Mouse (Mus musculus): ENCODE results near the gene Smap1. TPM values are rescaled to one million over a fixed set of nuclear protein-coding genes. Genes with fewer than 3 reads are reported as not detected.

The Smap1 gene
- polyA plus RNA-seq, 1 experiment = 123 TPM

DNA sequence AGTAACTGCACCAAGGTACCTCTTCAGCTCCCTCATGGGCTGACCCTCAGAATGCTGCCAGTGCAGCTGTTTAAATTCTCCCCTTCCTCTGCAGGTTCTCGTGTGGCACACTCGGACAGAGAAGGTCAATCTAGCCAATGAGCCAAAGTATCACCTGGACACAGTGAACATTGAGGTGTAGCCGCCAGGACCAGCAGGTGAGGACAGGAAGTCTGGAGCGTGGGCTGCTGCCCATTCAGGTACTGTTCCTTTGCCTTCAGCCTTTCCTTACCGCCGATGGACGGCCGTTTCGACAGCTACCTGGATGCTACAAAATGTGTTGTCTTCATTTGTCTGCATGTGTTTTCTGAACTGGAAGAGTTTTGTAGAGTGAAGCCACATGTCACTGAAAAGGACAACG is 77.1 kb downstream of the Smap1 start:
- Histone ChIP-seq H3K4me1 (ENCODE audit: control insufficient read depth, insufficient read depth, low read length) (no peaks in the 10 kb centered on the region), H3K27ac (ENCODE audit: insufficient read depth, low read length) (no peak overlapping the region), H3K4me3 (ENCODE audit: insufficient read depth, low read length) (no peak overlapping the region)
- no peak for TF ChIP-seq POLR2A (IDR thresholded peaks at IDR 0.05; ENCODE audit: low read depth, low read length)
- TF ChIP-seq CTCF (IDR thresholded peaks at IDR 0.05; ENCODE audit: borderline replicate concordance, insufficient read depth, low read length) = no peak

DNA sequence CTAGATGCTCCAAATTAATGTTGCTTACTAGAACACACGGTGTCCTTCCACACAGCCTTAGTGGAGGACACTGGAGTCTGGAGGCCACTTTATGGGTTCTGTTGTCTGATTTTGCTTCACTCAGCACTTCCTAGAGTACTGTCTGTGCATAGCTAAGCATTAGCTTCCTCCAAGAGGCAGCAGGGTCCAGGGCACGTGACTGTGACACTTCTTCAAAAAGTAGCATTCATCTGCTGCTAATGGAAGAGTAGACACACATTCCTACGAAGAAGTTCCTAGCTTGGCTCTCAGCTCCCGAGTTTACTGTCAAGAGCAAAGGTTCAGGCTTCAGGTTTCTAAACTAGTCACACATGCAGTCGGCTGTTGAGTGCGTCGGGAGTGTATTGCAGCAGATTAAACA is 78.3 kb downstream of the Smap1 start:
- TF ChIP-seq CTCF (IDR thresholded peaks at IDR 0.05; ENCODE audit: borderline replicate concordance, insufficient read depth, low read length) = no peak
- TF ChIP-seq POLR2A (IDR thresholded peaks at IDR 0.05; ENCODE audit: low read depth, low read length) = no peak

GRCm38 (mm10) chr1:23842629-23843028 is 79.5 kb downstream of the Smap1 start:
- Histone ChIP-seq H3K4me1 (ENCODE audit: control insufficient read depth, insufficient read depth, low read length) (no peaks in the 10 kb centered on the region), H3K4me3 (ENCODE audit: insufficient read depth, low read length) (no peak overlapping the region), H3K27ac (ENCODE audit: insufficient read depth, low read length) (no peak overlapping the region)
- no peak for TF ChIP-seq POLR2A (IDR thresholded peaks at IDR 0.05; ENCODE audit: low read depth, low read length)
- TF ChIP-seq CTCF (IDR thresholded peaks at IDR 0.05; ENCODE audit: borderline replicate concordance, insufficient read depth, low read length) = no peak

More for the DNA sequence above, 78.3 kb downstream of the Smap1 start:
- Histone ChIP-seq H3K4me1 (ENCODE audit: control insufficient read depth, insufficient read depth, low read length) (no peaks in the 10 kb centered on the region), H3K4me3 (ENCODE audit: insufficient read depth, low read length) (no peak overlapping the region), H3K27ac (ENCODE audit: insufficient read depth, low read length) (no peak overlapping the region)

GRCm38 (mm10) chr1:23840924-23841323 is 81.2 kb downstream of the Smap1 start:
- H3K27ac ChIP-seq (ENCODE audit: insufficient read depth, low read length) = no peak overlapping the region
- no peaks in the 10 kb centered on the region for H3K4me1 ChIP-seq (ENCODE audit: control insufficient read depth, insufficient read depth, low read length)

DNA sequence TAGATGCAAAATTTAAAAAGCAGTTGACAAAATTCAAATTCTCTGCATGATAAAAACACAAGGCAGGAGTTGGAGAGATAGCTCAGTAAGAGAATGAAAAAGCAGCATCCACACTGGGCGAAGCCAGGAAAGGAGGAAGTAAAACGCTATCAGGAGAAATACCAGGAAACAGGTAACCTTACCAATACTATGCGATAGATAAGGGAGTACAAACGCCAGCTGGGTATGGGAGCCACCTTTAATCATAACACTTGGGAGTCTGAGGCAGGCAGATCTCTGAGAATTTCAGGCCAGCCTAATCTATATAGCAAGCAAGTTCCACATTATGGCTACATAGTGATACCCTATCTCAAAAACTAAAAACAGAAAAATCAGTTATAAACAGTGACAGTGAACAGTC is 85.5 kb downstream of the Smap1 start:
- TF ChIP-seq POLR2A (IDR thresholded peaks at IDR 0.05; ENCODE audit: low read depth, low read length) = no peak
- TF ChIP-seq CTCF (IDR thresholded peaks at IDR 0.05; ENCODE audit: borderline replicate concordance, insufficient read depth, low read length) = no peak
- Histone ChIP-seq H3K4me3 (ENCODE audit: insufficient read depth, low read length) (no peak overlapping the region), H3K4me1 (ENCODE audit: control insufficient read depth, insufficient read depth, low read length) (no peaks in the 10 kb centered on the region), H3K27ac (ENCODE audit: insufficient read depth, low read length) (no peak overlapping the region)

More at GRCm38 (mm10) chr1:23840924-23841323, 81.2 kb downstream of the Smap1 start:
- TF ChIP-seq CTCF (IDR thresholded peaks at IDR 0.05; ENCODE audit: borderline replicate concordance, insufficient read depth, low read length) (no peak), POLR2A (IDR thresholded peaks at IDR 0.05; ENCODE audit: low read depth, low read length) (no peak)
- no peak overlapping the region for H3K4me3 ChIP-seq (ENCODE audit: insufficient read depth, low read length)

DNA sequence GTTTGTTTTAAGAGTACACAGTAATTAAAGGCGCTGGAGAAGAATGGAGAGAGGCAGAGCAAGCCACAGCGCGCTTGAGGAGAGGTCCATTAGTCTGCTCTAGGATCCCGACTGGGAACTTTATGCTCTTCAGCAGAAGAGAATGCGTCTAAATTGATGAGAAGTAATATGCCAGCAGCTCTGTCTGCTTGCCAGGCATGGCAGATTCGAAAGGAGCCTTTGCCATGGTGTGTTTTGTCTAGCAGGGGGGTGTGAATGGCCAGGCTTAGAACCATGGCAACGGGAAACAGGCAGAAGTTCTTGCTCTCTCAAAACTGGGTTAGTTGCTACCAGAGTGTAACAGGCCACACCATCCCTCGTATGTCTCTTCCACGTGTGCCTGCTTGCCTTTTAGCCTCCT is 87.3 kb downstream of the Smap1 start:
- no peaks in the 10 kb centered on the region for H3K4me1 ChIP-seq (ENCODE audit: control insufficient read depth, insufficient read depth, low read length)
- H3K4me3 ChIP-seq (ENCODE audit: insufficient read depth, low read length) = no peak overlapping the region
- H3K27ac ChIP-seq (ENCODE audit: insufficient read depth, low read length) = no peak overlapping the region
- TF ChIP-seq CTCF (IDR thresholded peaks at IDR 0.05; ENCODE audit: borderline replicate concordance, insufficient read depth, low read length) (no peak), POLR2A (IDR thresholded peaks at IDR 0.05; ENCODE audit: low read depth, low read length) (no peak)

DNA sequence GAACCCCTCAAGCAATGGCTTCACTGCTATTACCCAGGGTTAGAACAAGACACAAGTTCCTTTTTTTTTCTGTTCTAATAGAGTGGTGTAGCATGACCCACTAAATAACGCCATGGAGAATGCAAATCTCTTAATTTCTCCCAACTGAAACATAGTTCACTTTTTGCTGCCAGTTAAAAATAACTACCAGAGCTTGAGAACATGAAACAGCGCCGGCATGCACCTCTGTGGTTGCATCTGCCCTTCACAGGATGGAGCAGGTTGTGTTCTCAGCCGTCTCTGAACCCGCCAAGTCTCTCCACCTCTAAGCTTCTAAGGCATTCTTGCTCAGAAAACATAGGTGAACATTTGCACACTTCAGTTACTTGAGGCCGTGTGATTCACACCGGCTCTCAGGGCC is 87.9 kb downstream of the Smap1 start:
- H3K27ac ChIP-seq (ENCODE audit: insufficient read depth, low read length) = no peak overlapping the region
- TF ChIP-seq CTCF (IDR thresholded peaks at IDR 0.05; ENCODE audit: borderline replicate concordance, insufficient read depth, low read length) = no peak
- no peak for TF ChIP-seq POLR2A (IDR thresholded peaks at IDR 0.05; ENCODE audit: low read depth, low read length)
- H3K4me3 ChIP-seq (ENCODE audit: insufficient read depth, low read length) = no peak overlapping the region
- H3K4me1 ChIP-seq (ENCODE audit: control insufficient read depth, insufficient read depth, low read length) = no peaks in the 10 kb centered on the region

GRCm38 (mm10) chr1:23826887-23827758 is 95.0 kb downstream of the Smap1 start:
- Histone ChIP-seq H3K27ac (ENCODE audit: insufficient read depth, low read length) (no peak overlapping the region), H3K4me3 (ENCODE audit: insufficient read depth, low read length) (no peak overlapping the region), H3K4me1 (ENCODE audit: control insufficient read depth, insufficient read depth, low read length) (no peaks in the 10 kb centered on the region)
- peak; percentile 62; the same call in 1 of the 2 replicates for TF ChIP-seq CTCF (IDR thresholded peaks at IDR 0.05; ENCODE audit: borderline replicate concordance, insufficient read depth, low read length)
- TF ChIP-seq POLR2A (IDR thresholded peaks at IDR 0.05; ENCODE audit: low read depth, low read length) = no peak

GRCm38 (mm10) chr1:23821615-23822014 is 100.5 kb downstream of the Smap1 start:
- no peak for TF ChIP-seq POLR2A (IDR thresholded peaks at IDR 0.05; ENCODE audit: low read depth, low read length)
- TF ChIP-seq CTCF (IDR thresholded peaks at IDR 0.05; ENCODE audit: borderline replicate concordance, insufficient read depth, low read length) = no peak
- Histone ChIP-seq H3K4me3 (ENCODE audit: insufficient read depth, low read length) (no peak overlapping the region), H3K4me1 (ENCODE audit: control insufficient read depth, insufficient read depth, low read length) (no peaks in the 10 kb centered on the region), H3K27ac (ENCODE audit: insufficient read depth, low read length) (no peak overlapping the region)

DNA sequence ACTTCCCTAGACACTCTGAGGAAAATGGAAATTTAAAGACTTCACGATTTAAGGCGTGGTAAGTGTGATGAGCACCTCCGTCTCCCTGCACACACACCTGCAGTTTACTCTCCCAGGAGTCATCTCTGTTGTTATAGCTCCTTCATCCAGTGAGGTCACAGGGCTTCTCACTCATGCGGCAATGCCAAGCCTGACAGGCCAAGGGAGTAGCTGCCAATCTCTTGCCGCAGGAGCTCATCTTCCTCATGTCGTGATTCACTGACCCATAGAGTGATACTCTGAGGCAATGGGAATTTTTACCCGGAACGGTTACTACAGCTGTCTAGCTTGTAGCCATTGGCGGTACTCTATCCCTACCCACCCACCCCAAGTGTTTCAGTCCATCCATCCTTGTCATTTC is 123.8 kb downstream of the Smap1 start:
- H3K27ac ChIP-seq (ENCODE audit: insufficient read depth, low read length) = no peak overlapping the region
- H3K4me1 ChIP-seq (ENCODE audit: control insufficient read depth, insufficient read depth, low read length) = no peaks in the 10 kb centered on the region
- no peak overlapping the region for H3K4me3 ChIP-seq (ENCODE audit: insufficient read depth, low read length)
- TF ChIP-seq POLR2A (IDR thresholded peaks at IDR 0.05; ENCODE audit: low read depth, low read length) (no peak), CTCF (IDR thresholded peaks at IDR 0.05; ENCODE audit: borderline replicate concordance, insufficient read depth, low read length) (no peak)

Other genes starting within 250 kb of the Smap1 start
- gene B3gat2, start 160.6 kb downstream of the Smap1 start, polyA plus RNA-seq (2011; ENCODE audit: insufficient read length, low read depth, missing spikeins) = 0.09 TPM in 1 of 2 replicates, not detected in the other
- 27.4 and 30.2 TPM in 2 replicates for gene Sdhaf4, start 83.3 kb upstream of the Smap1 start, polyA plus RNA-seq (2011; ENCODE audit: insufficient read length, low read depth, missing spikeins)
- gene Fam135a, start 178.0 kb upstream of the Smap1 start, polyA plus RNA-seq (2011; ENCODE audit: insufficient read length, low read depth, missing spikeins) = 39.7 and 49.7 TPM in 2 replicates